Mouse (Mus musculus) midbrain, postnatal 0 days (tissue): ENCODE results near the gene Itgbl1. TPM values are rescaled to one million over a fixed set of nuclear protein-coding genes. Genes with fewer than 3 reads are reported as not detected.
"Not testable (repeated sequence)": the region's sequence is repeated elsewhere in the genome, so short reads cannot be mapped to it uniquely, and the experiment has no call there.

ENCODE experiments used
- ATAC-seq: fragments of 200-750 bp; cut with Nextera tagmentation; 2 replicates; pipeline ENCODE4 v1.8.0; 2017; ENCODE audit warnings: moderate number of reproducible peaks, mild to moderate bottlenecking, moderate TSS enrichment, moderate library complexity; ENCODE audit not compliant: low FRiP score
- DNase-seq: peaks from one replicate; pipeline ENCODE4 v3.0.0-alpha.2; 2015; ENCODE audit warnings: low spot score
- H3K27ac ChIP-seq: fragments of 300-500 bp; sonication (generic); 2 replicates; pipeline ENCODE4 v1.5.1; 2014; ENCODE audit warnings: low read depth, mild to moderate bottlenecking, low read length, mixed read lengths
- H3K27me3 ChIP-seq: fragments of 300-500 bp; sonication (generic); 2 replicates; pipeline ENCODE4 v1.6.1; 2014; ENCODE audit warnings: low read length, control low read depth, mixed read lengths; ENCODE audit not compliant: insufficient read depth
- H3K36me3 ChIP-seq: fragments of 300-500 bp; sonication (generic); 2 replicates; pipeline ENCODE4 v1.6.1; 2014; ENCODE audit warnings: low read length, control low read depth, mixed read lengths; ENCODE audit not compliant: insufficient read depth
- H3K4me1 ChIP-seq: fragments of 300-500 bp; sonication (generic); 2 replicates; pipeline ENCODE4 v1.6.1; 2014; ENCODE audit warnings: mild to moderate bottlenecking, control low read depth, antibody characterized with exemption, low read length, mixed read lengths; ENCODE audit not compliant: insufficient read depth
- H3K4me2 ChIP-seq: fragments of 300-500 bp; sonication (generic); 2 replicates; pipeline ENCODE4 v1.6.1; 2014; ENCODE audit warnings: low read depth, mild to moderate bottlenecking, low read length, mixed read lengths; ENCODE audit not compliant: poor library complexity, severe bottlenecking
- H3K4me3 ChIP-seq: fragments of 300-500 bp; sonication (generic); 2 replicates; pipeline ENCODE4 v1.5.1; 2014; ENCODE audit warnings: low read depth, mild to moderate bottlenecking, low read length, moderate library complexity
- H3K9ac ChIP-seq: fragments of 300-500 bp; sonication (generic); replicated peaks from 2 replicates; pipeline ENCODE4 v1.6.1; 2014; ENCODE audit warnings: mild to moderate bottlenecking, low read length, moderate library complexity, mixed read lengths; ENCODE audit not compliant: poor library complexity, severe bottlenecking
- H3K9me3 ChIP-seq: fragments of 300-500 bp; sonication (generic); 2 replicates; pipeline ENCODE4 v1.6.1; 2016; ENCODE audit warnings: low read length, control low read depth
- CTCF ChIP-seq: IDR thresholded peaks from 2 replicates; pipeline ENCODE4 v1.5.1; 2016; ENCODE audit warnings: antibody characterized with exemption, mild to moderate bottlenecking
- WGBS: fragments of 180-500 bp; shearing (Covaris S2); extraction: QIAGEN DNeasy Blood & Tissue Kit; methylation state at CpG from one replicate; pipeline ENCODE4 v1.1.7; 2014; 5-methylcytosine and 5-hydroxymethylcytosine counted together
- polyA plus RNA-seq: library from polyadenylated mRNA; unstranded; fragments of >200 nt; fragmentation: Nextera tagmentation; extraction: Ambion mirVana; gene quantifications from 2 replicates; pipeline ENCODE4 v1.2.1, GENCODE M21; 2015
- total RNA-seq: library from RNA; depleted of rRNA; stranded (reverse); fragments of >200 nt; gene quantifications from 2 replicates; pipeline ENCODE4 v1.2.3, GENCODE M21; 2014

The Itgbl1 gene
- total and polyA plus RNA-seq, 2 experiments from 2014 or later, result 2.5 to 4.6 TPM

- DNase-seq (no peak), ATAC-seq (no peak)
- Histone ChIP-seq H3K9ac (no peak overlapping the region), H3K27ac (no peak overlapping the region), H3K27me3 (no peaks in the 10 kb centered on the region), H3K4me3 (no peak overlapping the region), H3K4me2 (no peak overlapping the region), H3K9me3 (no peaks in the 10 kb centered on the region), H3K36me3 (no peaks in the 10 kb centered on the region), H3K4me1 (0 out of 2 replicates have a peak, but pooled peaks cover 4% of the 10 kb centered on the region)
- TF ChIP-seq CTCF, result no peak
Measured at GRCm38 (mm10) chr14:123663206-123663605, 3.4 kb downstream of the Itgbl1 start.

- Histone ChIP-seq H3K9me3 (no peaks in the 10 kb centered on the region), H3K9ac (no peak overlapping the region), H3K4me1 (0 out of 2 replicates have a peak, but pooled peaks cover 4% of the 10 kb centered on the region), H3K4me3 (no peak overlapping the region), H3K36me3 (no peaks in the 10 kb centered on the region), H3K4me2 (no peak overlapping the region), H3K27ac (no peak overlapping the region), H3K27me3 (no peaks in the 10 kb centered on the region)
- ATAC-seq, result no peak
- DNase-seq, result no peak
- TF ChIP-seq CTCF, result no peak
Measured at GRCm38 (mm10) chr14:123664451-123664850, 4.7 kb downstream of the Itgbl1 start.

- H3K4me1 ChIP-seq, H3K36me3 ChIP-seq, H3K9me3 ChIP-seq, H3K9ac ChIP-seq, DNase-seq, ATAC-seq, H3K4me2 ChIP-seq, H3K27ac ChIP-seq, H3K4me3 ChIP-seq, H3K27me3 ChIP-seq: not testable (repeated sequence)
- WGBS, result 89% methylated on average over 21 of the region's 21 CpGs
Measured at GRCm38 (mm10) chr14:123671076-123671475, 11.3 kb downstream of the Itgbl1 start.

- 88% methylated on average over 2 of the region's 2 CpGs for WGBS
- Histone ChIP-seq H3K36me3 (no peaks in the 10 kb centered on the region), H3K9me3 (no peaks in the 10 kb centered on the region), H3K4me2 (no peak overlapping the region), H3K27me3 (no peaks in the 10 kb centered on the region), H3K27ac (no peak overlapping the region), H3K4me3 (no peak overlapping the region), H3K4me1 (no peaks in the 10 kb centered on the region), H3K9ac (no peak overlapping the region)
- no peak for TF ChIP-seq CTCF
- DNase-seq (no peak), ATAC-seq (no peak)
Measured at GRCm38 (mm10) chr14:123678091-123678490, 18.3 kb downstream of the Itgbl1 start.

GRCm38 (mm10) chr14:123714751-123715150, 55.0 kb downstream of the Itgbl1 start:
- DNase-seq (no peak), ATAC-seq (no peak)
- no peak for TF ChIP-seq CTCF
- Histone ChIP-seq H3K4me3 (no peak overlapping the region), H3K9me3 (no peaks in the 10 kb centered on the region), H3K27me3 (no peaks in the 10 kb centered on the region), H3K36me3 (no peaks in the 10 kb centered on the region), H3K4me2 (no peak overlapping the region), H3K4me1 (no peaks in the 10 kb centered on the region), H3K27ac (no peak overlapping the region), H3K9ac (no peak overlapping the region)

GRCm38 (mm10) chr14:123742055-123742454, 82.3 kb downstream of the Itgbl1 start:
- 65% methylated on average over 1 of the region's 1 CpGs for WGBS
- H3K27ac ChIP-seq, result no peak overlapping the region
- no peak overlapping the region for H3K4me2 ChIP-seq
- H3K4me1 ChIP-seq, result no peaks in the 10 kb centered on the region
- no peak for TF ChIP-seq CTCF
- H3K9ac ChIP-seq, result no peak overlapping the region
- no peaks in the 10 kb centered on the region for H3K9me3 ChIP-seq
- ATAC-seq (no peak), DNase-seq (no peak)
- H3K27me3 ChIP-seq, result no peaks in the 10 kb centered on the region
- no peaks in the 10 kb centered on the region for H3K36me3 ChIP-seq
- H3K4me3 ChIP-seq, result no peak overlapping the region
